Mouse (Mus musculus): Measurements from ENCODE around the gene Cnih4.

GRCm38 (mm10) chr1:181126766-181127165 lies 17.7 kb upstream of the Cnih4 start:
- no peak for TF ChIP-seq POLR2A (IDR thresholded peaks at IDR 0.05; ENCODE audit: insufficient read depth, low read length)
- no peak for TF ChIP-seq CTCF (IDR thresholded peaks at IDR 0.05; ENCODE audit: low read depth, low read length)

All from ES-Bruce4 (cell line).